In genomic region chr9:55328151-55328918, GRCm38 (mm10) we compare ENCODE assay signal across 13 mouse cellular contexts. TPM values are rescaled to one million over a fixed set of nuclear protein-coding genes. Genes with fewer than 3 reads are reported as not detected.
DNase-seq lines count a peak whose midpoint lies in the region; ATAC-seq and TF ChIP-seq lines count a peak whose summit lies in the region.
"Had no signal": no experiment of that assay in that cellular context is flagged by ENCODE, and none has a peak within 500 bp of the region (broad histone marks: within the 10 kb centered on the region; RNA-seq: fewer than 3 reads in every experiment).

No protein-coding gene starts in this region.

- H3K9ac ChIP-seq in neural tube, embryonic 11.5 days (ENCODE audit: low read length) = no peak overlapping the region
- H3K9ac ChIP-seq in hindbrain, postnatal 0 days (replicated peaks; ENCODE audit: low read length) = no peak overlapping the region
- 0 out of 2 replicates have a peak overlapping the region, but pooled peaks have one; percentile 17 for H3K9ac ChIP-seq in neural tube, embryonic 12.5 days

- 0 out of 2 replicates have a peak, but pooled peaks cover 4% of the 10 kb centered on the region for H3K27me3 ChIP-seq in neural tube, embryonic 11.5 days (ENCODE audit: control insufficient read depth, insufficient read depth, low read length)
- H3K27me3 ChIP-seq in hindbrain, postnatal 0 days (ENCODE audit: insufficient read depth, low read length) = no peaks in the 10 kb centered on the region
- peaks cover 22% of the 10 kb centered on the region for H3K27me3 ChIP-seq in neural tube, embryonic 12.5 days (replicated peaks)

- TF ChIP-seq CTCF in hindbrain, postnatal 0 days (IDR thresholded peaks at IDR 0.05; ENCODE audit: low read depth) = no peak

- ATAC-seq in neural tube, embryonic 11.5 days (ENCODE audit: insufficient read depth, low FRiP score, low TSS enrichment) = no peak
- no peak for ATAC-seq in hindbrain, postnatal 0 days
- no peak for ATAC-seq in neural tube, embryonic 12.5 days (ENCODE audit: low FRiP score, low read depth)

- no peaks in the 10 kb centered on the region for H3K4me1 ChIP-seq in neural tube, embryonic 11.5 days (ENCODE audit: control insufficient read depth, insufficient read depth, low read length)
- peaks cover 4% of the 10 kb centered on the region; the same call in 1 of the 2 replicates for H3K4me1 ChIP-seq in hindbrain, postnatal 0 days (ENCODE audit: insufficient read depth, low read length)
- H3K4me1 ChIP-seq in neural tube, embryonic 12.5 days = peaks cover 9% of the 10 kb centered on the region

- no peak overlapping the region for H3K4me2 ChIP-seq in neural tube, embryonic 11.5 days (ENCODE audit: low read depth)
- peak overlapping the region; percentile 65 for H3K4me2 ChIP-seq in hindbrain, postnatal 0 days (ENCODE audit: low read depth, low read length)
- H3K4me2 ChIP-seq in neural tube, embryonic 12.5 days (replicated peaks) = peak overlapping the region; percentile 27; the same call in 1 of the 2 replicates

- H3K27ac ChIP-seq in neural tube, embryonic 11.5 days (ENCODE audit: low read depth, low read length) = no peak overlapping the region
- H3K27ac ChIP-seq in hindbrain, postnatal 0 days = no peak overlapping the region
- no peak overlapping the region for H3K27ac ChIP-seq in neural tube, embryonic 12.5 days

- WGBS in neural tube, embryonic 11.5 days = 24% methylated on average over 14 of the region's 14 CpGs
- 24% methylated on average over 14 of the region's 14 CpGs for WGBS in hindbrain, postnatal 0 days
- 21% methylated on average over 14 of the region's 14 CpGs for WGBS in neural tube, embryonic 12.5 days

- H3K9me3 ChIP-seq in neural tube, embryonic 11.5 days (ENCODE audit: control insufficient read depth, low read length) = no peaks in the 10 kb centered on the region
- no peaks in the 10 kb centered on the region for H3K9me3 ChIP-seq in hindbrain, postnatal 0 days (ENCODE audit: low read length)
- H3K9me3 ChIP-seq in neural tube, embryonic 12.5 days = no peaks in the 10 kb centered on the region

- H3K4me3 ChIP-seq in neural tube, embryonic 11.5 days (ENCODE audit: low read depth, low read length) = no peak overlapping the region
- peak overlapping the region; percentile 75 for H3K4me3 ChIP-seq in hindbrain, postnatal 0 days (ENCODE audit: low read length)
- no peak overlapping the region for H3K4me3 ChIP-seq in neural tube, embryonic 12.5 days

- peak; percentile 54 to 57 for DNase-seq in cerebellum, adult 18-20 months
- DNase-seq in cerebellum, adult 8-10 months = no peak
- peak; percentile 10 for DNase-seq in neural tube, embryonic 11.5 days (ENCODE audit: low spot score)
- DNase-seq in neural tube, embryonic 10.5 days (ENCODE audit: extremely low spot score, low spot score) = no peak
- peak; percentile 8 for DNase-seq in hindbrain, postnatal 0 days (ENCODE audit: low spot score)
- DNase-seq in adrenal gland, postnatal 14 days = no peak
- DNase-seq in adrenal gland, adult 8-10 months = no peak
- DNase-seq: adrenal gland, postnatal 25 days; kidney, adult 9 months; lung, postnatal 4 days; right cerebral cortex, postnatal 14 days; thymus, postnatal 36 days had no signal

- no peaks in the 10 kb centered on the region for H3K36me3 ChIP-seq in neural tube, embryonic 11.5 days (ENCODE audit: control insufficient read depth, insufficient read depth, low read length)
- H3K36me3 ChIP-seq in hindbrain, postnatal 0 days (ENCODE audit: insufficient read depth, low read length) = no peaks in the 10 kb centered on the region
- H3K36me3 ChIP-seq in neural tube, embryonic 12.5 days = no peaks in the 10 kb centered on the region

RNA-seq across cellular contexts. Expression of gene Tmem266, which starts 1.6 kb away (rescaled TPM):
- polyA plus RNA-seq in neural tube, embryonic 11.5 days (2014; fragmentation: Nextera tagmentation; extraction: Ambion mirVana) = 0.62 and 0.89 TPM in 2 replicates
- 7.1 and 15.3 TPM in 2 replicates for total RNA-seq in hindbrain, postnatal 0 days (2014; rRNA removed)
- polyA plus RNA-seq in hindbrain, postnatal 0 days (2015; fragmentation: Nextera tagmentation; extraction: Ambion mirVana) = 5.6 and 5.9 TPM in 2 replicates
- 1.7 and 2.0 TPM in 2 replicates for polyA plus RNA-seq in neural tube, embryonic 12.5 days (2016; fragmentation: Nextera tagmentation; extraction: Ambion mirVana)
- 0.93 and 1.3 TPM in 2 replicates for total RNA-seq in adrenal gland, postnatal 14 days (2021)
- 1 to 10 TPM; 1.0 to 1.5 (median 1.1) TPM for total RNA-seq in adrenal gland, adult 8-10 months (2022)

RNA-seq across cellular contexts. Expression of gene Nrg4, which starts 1.7 kb away (rescaled TPM):
- polyA plus RNA-seq in neural tube, embryonic 11.5 days (2014; fragmentation: Nextera tagmentation; extraction: Ambion mirVana) = 1.1 and 1.6 TPM in 2 replicates
- total RNA-seq in hindbrain, postnatal 0 days (2014; rRNA removed) = 0.07 and 0.68 TPM in 2 replicates
- 1.1 and 1.7 TPM in 2 replicates for polyA plus RNA-seq in hindbrain, postnatal 0 days (2015; fragmentation: Nextera tagmentation; extraction: Ambion mirVana)
- polyA plus RNA-seq in neural tube, embryonic 12.5 days (2016; fragmentation: Nextera tagmentation; extraction: Ambion mirVana) = 1.3 and 1.6 TPM in 2 replicates
- 56.9 and 65.7 TPM in 2 replicates for total RNA-seq in adrenal gland, postnatal 14 days (2021)
- total RNA-seq in adrenal gland, adult 8-10 months (2022) = 10 to 100 TPM in 3 of 4 experiments, 1 to 10 TPM in 1; 6.7 to 19.3 (median 14.4) TPM

Comparison
In these comparisons a context has a peak if more than half of its experiments do, and no peak if none do; other contexts are left out.
1. DNase-seq: peak in cerebellum, adult 18-20 months (2 of 2), neural tube, embryonic 11.5 days (single experiment) and hindbrain, postnatal 0 days (single experiment); none in cerebellum, adult 8-10 months (single experiment), neural tube, embryonic 10.5 days (single experiment), adrenal gland, postnatal 14 days (single experiment) and adrenal gland, adult 8-10 months (single experiment).